Mouse (Mus musculus): ENCODE results near the gene H2-DMb1. TPM values are rescaled to one million over a fixed set of nuclear protein-coding genes. Genes with fewer than 3 reads are reported as not detected.

H2-DMb1 gene
- polyA plus RNA-seq, 1 experiment = 146 TPM

GRCm38 (mm10) chr17:34121879-34122187 is 31.0 kb upstream of the H2-DMb1 start:
- peak overlapping the region; percentile 93 for H3K4me3 ChIP-seq (replicated peaks; ENCODE audit: extremely low read depth, low read depth, low read length)
- 5% methylated on average over 7 of the region's 10 CpGs for WGBS
- TF ChIP-seq CTCF (IDR thresholded peaks at IDR 0.05; ENCODE audit: insufficient read depth, low read length) (no peak), POLR2A (IDR thresholded peaks at IDR 0.05; ENCODE audit: borderline replicate concordance, extremely low read depth, low read depth, low read length) (no peak)
- peaks cover 3% of the 10 kb centered on the region; the same call in 1 of the 2 replicates for H3K4me1 ChIP-seq (ENCODE audit: control insufficient read depth, insufficient read depth, low read length)
- DNase-seq = no peak

- TF ChIP-seq CTCF (IDR thresholded peaks at IDR 0.05; ENCODE audit: insufficient read depth, low read length) (no peak), POLR2A (IDR thresholded peaks at IDR 0.05; ENCODE audit: borderline replicate concordance, extremely low read depth, low read depth, low read length) (peak; percentile 56; the same call in 1 of the 2 replicates)
Measured at GRCm38 (mm10) chr17:34122188-34122984, 30.5 kb upstream of the H2-DMb1 start, which contains the start of gene Brd2. Brd2 (minus strand) TSS chr17:34122634.

GRCm38 (mm10) chr17:34123111-34123510 is 29.8 kb upstream of the H2-DMb1 start:
- TF ChIP-seq POLR2A (IDR thresholded peaks at IDR 0.05; ENCODE audit: borderline replicate concordance, extremely low read depth, low read depth, low read length) = no peak
- no peak for TF ChIP-seq CTCF (IDR thresholded peaks at IDR 0.05; ENCODE audit: insufficient read depth, low read length)
- under 1% methylated on average over 7 of the region's 7 CpGs for WGBS
- Histone ChIP-seq H3K4me1 (ENCODE audit: control insufficient read depth, insufficient read depth, low read length) (peaks cover 3% of the 10 kb centered on the region; the same call in 1 of the 2 replicates), H3K4me3 (replicated peaks; ENCODE audit: extremely low read depth, low read depth, low read length) (peak overlapping the region; percentile 83)
- no peak for DNase-seq

More at GRCm38 (mm10) chr17:34122188-34122984, 30.5 kb upstream of the H2-DMb1 start, which contains the start of gene Brd2:
- peak; percentile 99 for DNase-seq
- H3K4me1 ChIP-seq (ENCODE audit: control insufficient read depth, insufficient read depth, low read length) = peaks cover 3% of the 10 kb centered on the region; the same call in 1 of the 2 replicates
- under 1% methylated on average over 72 of the region's 75 CpGs for WGBS
- peak within 1 kb of the TSS; percentile 93 for H3K4me3 ChIP-seq (replicated peaks; ENCODE audit: extremely low read depth, low read depth, low read length)

- DNase-seq = peak; percentile 52
- peaks cover 3% of the 10 kb centered on the region; the same call in 1 of the 2 replicates for H3K4me1 ChIP-seq (ENCODE audit: control insufficient read depth, insufficient read depth, low read length)
- TF ChIP-seq CTCF (IDR thresholded peaks at IDR 0.05; ENCODE audit: insufficient read depth, low read length) = no peak
- TF ChIP-seq POLR2A (IDR thresholded peaks at IDR 0.05; ENCODE audit: borderline replicate concordance, extremely low read depth, low read depth, low read length) = no peak
- H3K4me3 ChIP-seq (replicated peaks; ENCODE audit: extremely low read depth, low read depth, low read length) = peak overlapping the region; percentile 47
- WGBS = 5% methylated on average over 2 of the region's 2 CpGs
Measured at GRCm38 (mm10) chr17:34123518-34123917, 29.4 kb upstream of the H2-DMb1 start.

- no peak for DNase-seq
- peaks cover 3% of the 10 kb centered on the region; the same call in 1 of the 2 replicates for H3K4me1 ChIP-seq (ENCODE audit: control insufficient read depth, insufficient read depth, low read length)
- no peak overlapping the region for H3K4me3 ChIP-seq (replicated peaks; ENCODE audit: extremely low read depth, low read depth, low read length)
- no peak for TF ChIP-seq CTCF (IDR thresholded peaks at IDR 0.05; ENCODE audit: insufficient read depth, low read length)
- TF ChIP-seq POLR2A (IDR thresholded peaks at IDR 0.05; ENCODE audit: borderline replicate concordance, extremely low read depth, low read depth, low read length) = no peak
- 29% methylated on average over 6 of the region's 6 CpGs for WGBS
Measured at GRCm38 (mm10) chr17:34124649-34125048, 28.2 kb upstream of the H2-DMb1 start.

GRCm38 (mm10) chr17:34126826-34127420 is 25.9 kb upstream of the H2-DMb1 start:
- Histone ChIP-seq H3K4me3 (replicated peaks; ENCODE audit: extremely low read depth, low read depth, low read length) (no peak overlapping the region), H3K4me1 (ENCODE audit: control insufficient read depth, insufficient read depth, low read length) (peaks cover 3% of the 10 kb centered on the region; the same call in 1 of the 2 replicates)
- TF ChIP-seq POLR2A (IDR thresholded peaks at IDR 0.05; ENCODE audit: borderline replicate concordance, extremely low read depth, low read depth, low read length) (no peak), CTCF (IDR thresholded peaks at IDR 0.05; ENCODE audit: insufficient read depth, low read length) (no peak)
- no peak for DNase-seq
- 57% methylated on average over 9 of the region's 9 CpGs for WGBS

GRCm38 (mm10) chr17:34127475-34127874 is 25.4 kb upstream of the H2-DMb1 start:
- DNase-seq = peak; percentile 41
- Histone ChIP-seq H3K4me1 (ENCODE audit: control insufficient read depth, insufficient read depth, low read length) (peaks cover 3% of the 10 kb centered on the region; the same call in 1 of the 2 replicates), H3K4me3 (replicated peaks; ENCODE audit: extremely low read depth, low read depth, low read length) (no peak overlapping the region)
- no peak for TF ChIP-seq POLR2A (IDR thresholded peaks at IDR 0.05; ENCODE audit: borderline replicate concordance, extremely low read depth, low read depth, low read length)
- no peak for TF ChIP-seq CTCF (IDR thresholded peaks at IDR 0.05; ENCODE audit: insufficient read depth, low read length)
- WGBS = 35% methylated on average over 6 of the region's 6 CpGs

- Histone ChIP-seq H3K4me1 (ENCODE audit: control insufficient read depth, insufficient read depth, low read length) (peaks cover 3% of the 10 kb centered on the region; the same call in 1 of the 2 replicates), H3K4me3 (replicated peaks; ENCODE audit: extremely low read depth, low read depth, low read length) (no peak overlapping the region)
- DNase-seq = no peak
- no peak for TF ChIP-seq POLR2A (IDR thresholded peaks at IDR 0.05; ENCODE audit: borderline replicate concordance, extremely low read depth, low read depth, low read length)
- no peak for TF ChIP-seq CTCF (IDR thresholded peaks at IDR 0.05; ENCODE audit: insufficient read depth, low read length)
- WGBS = 43% methylated on average over 13 of the region's 13 CpGs
Measured at GRCm38 (mm10) chr17:34128264-34128937, 24.5 kb upstream of the H2-DMb1 start.
